Mouse (Mus musculus): ENCODE results near the gene Eipr1.

DNA sequence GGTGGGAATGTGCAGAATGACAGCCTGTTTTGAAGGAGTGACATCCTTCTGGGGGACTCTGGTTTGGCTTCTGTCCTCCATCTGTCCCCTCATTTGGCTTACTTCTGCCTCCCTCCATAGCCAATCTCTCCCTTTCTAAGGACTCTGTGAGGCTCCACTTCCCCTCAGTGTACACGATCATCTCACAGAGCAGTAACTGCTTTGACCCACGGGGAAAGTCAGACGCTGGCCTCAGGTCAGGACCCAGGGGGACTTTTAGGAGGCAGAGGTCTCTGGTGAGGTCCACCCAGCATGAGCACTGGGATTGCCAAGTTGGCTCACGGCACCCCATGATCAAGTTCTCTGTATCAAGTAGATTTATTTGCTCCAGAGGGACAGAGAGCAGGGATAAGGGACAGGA is 43.4 kb upstream of the Eipr1 start:
- no peak for TF ChIP-seq POLR2A (IDR thresholded peaks at IDR 0.05; ENCODE audit: extremely low read depth, insufficient read depth, low read length)
- TF ChIP-seq CTCF (IDR thresholded peaks at IDR 0.05; ENCODE audit: low read depth, low read length) = no peak

Measured in liver, adult 2 months (tissue).